Mouse (Mus musculus): ENCODE data around the gene Agbl3. TPM values are rescaled to one million over a fixed set of nuclear protein-coding genes. Genes with fewer than 3 reads are reported as not detected.

Agbl3 gene
- 1 to 10 TPM in 1 of 2 experiments, under 1 TPM in 1; 0.68 to 1.4 TPM for total RNA-seq (2023)

DNA sequence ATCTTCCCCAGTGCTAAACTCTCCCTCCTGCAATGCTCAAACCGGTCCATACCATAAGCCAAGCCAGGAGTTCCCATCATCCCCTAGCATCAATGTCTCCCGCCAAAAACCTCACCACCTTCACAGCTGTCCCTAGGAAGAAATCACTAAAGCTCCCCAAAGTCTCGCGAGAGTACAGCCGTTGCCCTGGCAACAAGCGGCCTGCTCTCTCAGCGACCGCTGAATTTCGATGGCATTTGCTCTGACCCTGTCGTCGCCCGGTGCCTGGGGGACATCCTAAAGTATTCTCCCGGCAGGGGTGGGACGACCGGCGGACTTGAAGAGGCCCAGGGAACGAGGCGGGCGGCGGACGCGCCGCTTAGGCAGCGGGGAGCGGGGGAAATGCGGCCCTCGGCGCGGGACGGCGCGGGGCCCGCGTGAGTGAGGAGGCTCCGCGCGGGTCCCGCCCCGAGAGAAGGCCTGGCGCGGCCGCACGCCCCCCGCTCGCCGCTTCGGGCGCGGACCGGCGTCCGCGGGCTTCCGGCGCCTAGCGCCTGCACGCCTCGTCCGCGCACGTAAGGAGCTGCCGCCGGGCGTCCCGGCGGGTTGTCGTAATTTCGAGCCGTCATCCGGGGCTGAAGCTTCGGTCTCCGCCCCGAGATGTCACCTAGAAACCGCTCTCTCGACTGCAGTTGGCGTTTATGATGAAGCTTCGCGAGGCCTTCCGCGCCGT lies at the start of gene Agbl3:
TSS of gene Agbl3 (plus strand) at position 202 of the 712 bp plus-strand sequence.

GRCm38 (mm10) chr6:34862791-34863403 lies 82.7 kb downstream of the Agbl3 start, which contains the start of gene Tmem140:
TSS of gene Tmem140 (plus strand) at chr6:34863146.

DNA sequence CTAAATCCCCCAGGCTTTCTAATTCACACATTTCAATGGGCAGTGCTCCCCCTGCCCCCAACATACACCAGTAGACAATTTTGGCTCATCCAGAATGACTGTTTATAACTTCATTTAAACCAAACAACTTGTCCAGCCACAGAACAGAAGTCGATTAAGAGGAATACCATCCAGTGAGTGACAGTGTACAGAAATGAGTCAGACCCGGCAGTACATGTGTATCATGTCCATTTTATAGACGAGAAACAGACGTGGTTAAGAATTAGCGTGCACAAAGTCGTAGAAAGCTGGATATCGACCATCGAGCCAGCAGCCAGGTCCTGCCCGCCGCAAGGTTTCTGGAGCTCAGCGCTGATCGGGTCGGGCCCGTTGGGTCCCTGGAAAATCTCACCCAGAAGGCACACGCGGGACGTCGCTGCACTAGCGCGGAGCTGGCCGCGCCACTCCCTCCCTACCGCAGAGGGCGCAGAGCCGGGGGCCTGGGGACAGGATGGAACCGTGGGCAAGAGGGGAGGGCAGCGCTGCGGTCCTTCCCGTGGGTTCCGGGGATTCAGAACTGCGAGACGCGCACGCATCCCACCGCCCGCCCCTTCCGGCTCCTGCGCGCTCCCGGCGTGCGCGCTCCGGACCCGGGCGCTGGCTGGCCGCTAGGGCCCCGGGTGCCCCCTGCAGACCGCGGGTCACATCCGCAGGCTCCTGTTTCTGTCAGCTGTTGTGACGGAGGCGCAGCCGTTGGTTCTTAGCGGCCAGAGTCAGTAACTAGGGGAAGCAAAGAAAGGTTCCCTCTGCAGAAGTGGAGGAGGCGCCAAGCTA lies 97.5 kb downstream of the Agbl3 start, which contains the start of gene Cyren:
TSS of gene Cyren (minus strand) at position 552 of the 813 bp plus-strand sequence.

Other genes starting within 250 kb of the Agbl3 start
- gene Cald1, start 181.9 kb upstream of the Agbl3 start, total RNA-seq (2023) = under 1 TPM; 0.29 to 0.35 TPM
- gene Tmem140, start 82.7 kb downstream of the Agbl3 start, total RNA-seq (2023) = 1 to 10 TPM; 4.2 to 7.4 TPM
- gene Cyren, start 97.6 kb downstream of the Agbl3 start, total RNA-seq (2023) = 10 to 100 TPM; 12.6 to 13.4 TPM
- 10 to 100 TPM; 23.2 to 27.1 TPM for gene Wdr91, start 130.4 kb downstream of the Agbl3 start, total RNA-seq (2023)
- gene Stra8, start 139.7 kb downstream of the Agbl3 start, total RNA-seq (2023) = not detected
- under 1 TPM in 1 of 2 experiments, not detected in 1; 0.31 TPM for gene Slc23a4, start 208.0 kb downstream of the Agbl3 start, total RNA-seq (2023)

Data from neutrophil, adult 59 days (primary cell).